Mouse (Mus musculus): Measurements from ENCODE around the gene Vwc2l. TPM values are rescaled to one million over a fixed set of nuclear protein-coding genes. Genes with fewer than 3 reads are reported as not detected.

Gene Vwc2l
- polyA plus RNA-seq, 1 experiment = not detected

GRCm38 (mm10) chr1:70803401-70803800 lies 77.9 kb downstream of the Vwc2l start:
- 70% methylated on average over 3 of the region's 3 CpGs for WGBS
- TF ChIP-seq CTCF (IDR thresholded peaks at IDR 0.05; ENCODE audit: control insufficient read depth, insufficient read depth, low read length) (no peak), POLR2A (IDR thresholded peaks at IDR 0.05; ENCODE audit: borderline replicate concordance, control insufficient read depth, low read depth, low read length) (no peak)
- H3K4me1 ChIP-seq (ENCODE audit: control insufficient read depth, insufficient read depth, low read length) = no peaks in the 10 kb centered on the region
- H3K4me3 ChIP-seq (replicated peaks; ENCODE audit: control insufficient read depth, low read depth, low read length) = no peak overlapping the region
- H3K27ac ChIP-seq (ENCODE audit: control insufficient read depth, insufficient read depth, low read depth, low read length, poor library complexity) = no peak overlapping the region

GRCm38 (mm10) chr1:70823111-70823510 lies 97.6 kb downstream of the Vwc2l start:
- TF ChIP-seq CTCF (IDR thresholded peaks at IDR 0.05; ENCODE audit: control insufficient read depth, insufficient read depth, low read length) (no peak), POLR2A (IDR thresholded peaks at IDR 0.05; ENCODE audit: borderline replicate concordance, control insufficient read depth, low read depth, low read length) (no peak)
- H3K4me3 ChIP-seq (replicated peaks; ENCODE audit: control insufficient read depth, low read depth, low read length) = no peak overlapping the region
- WGBS = 56% methylated on average over 2 of the region's 2 CpGs
- H3K27ac ChIP-seq (ENCODE audit: control insufficient read depth, insufficient read depth, low read depth, low read length, poor library complexity) = no peak overlapping the region
- no peaks in the 10 kb centered on the region for H3K4me1 ChIP-seq (ENCODE audit: control insufficient read depth, insufficient read depth, low read length)

GRCm38 (mm10) chr1:70833262-70833661 lies 107.7 kb downstream of the Vwc2l start:
- no peak overlapping the region for H3K4me3 ChIP-seq (replicated peaks; ENCODE audit: control insufficient read depth, low read depth, low read length)
- H3K27ac ChIP-seq (ENCODE audit: control insufficient read depth, insufficient read depth, low read depth, low read length, poor library complexity) = no peak overlapping the region
- TF ChIP-seq POLR2A (IDR thresholded peaks at IDR 0.05; ENCODE audit: borderline replicate concordance, control insufficient read depth, low read depth, low read length) (no peak), CTCF (IDR thresholded peaks at IDR 0.05; ENCODE audit: control insufficient read depth, insufficient read depth, low read length) (no peak)
- no peaks in the 10 kb centered on the region for H3K4me1 ChIP-seq (ENCODE audit: control insufficient read depth, insufficient read depth, low read length)
- 71% methylated on average over 3 of the region's 3 CpGs for WGBS

GRCm38 (mm10) chr1:70842222-70842621 lies 116.7 kb downstream of the Vwc2l start:
- WGBS = 78% methylated on average over 7 of the region's 7 CpGs
- no peak for TF ChIP-seq CTCF (IDR thresholded peaks at IDR 0.05; ENCODE audit: control insufficient read depth, insufficient read depth, low read length)
- Histone ChIP-seq H3K4me3 (replicated peaks; ENCODE audit: control insufficient read depth, low read depth, low read length) (no peak overlapping the region), H3K4me1 (ENCODE audit: control insufficient read depth, insufficient read depth, low read length) (no peaks in the 10 kb centered on the region), H3K27ac (ENCODE audit: control insufficient read depth, insufficient read depth, low read depth, low read length, poor library complexity) (no peak overlapping the region)

GRCm38 (mm10) chr1:70845276-70845675 lies 119.8 kb downstream of the Vwc2l start:
- no peak for TF ChIP-seq POLR2A (IDR thresholded peaks at IDR 0.05; ENCODE audit: borderline replicate concordance, control insufficient read depth, low read depth, low read length)
- no peak for TF ChIP-seq CTCF (IDR thresholded peaks at IDR 0.05; ENCODE audit: control insufficient read depth, insufficient read depth, low read length)
- Histone ChIP-seq H3K4me3 (replicated peaks; ENCODE audit: control insufficient read depth, low read depth, low read length) (no peak overlapping the region), H3K4me1 (ENCODE audit: control insufficient read depth, insufficient read depth, low read length) (no peaks in the 10 kb centered on the region), H3K27ac (ENCODE audit: control insufficient read depth, insufficient read depth, low read depth, low read length, poor library complexity) (no peak overlapping the region)

- Histone ChIP-seq H3K4me3 (replicated peaks; ENCODE audit: control insufficient read depth, low read depth, low read length) (no peak overlapping the region), H3K4me1 (ENCODE audit: control insufficient read depth, insufficient read depth, low read length) (no peaks in the 10 kb centered on the region), H3K27ac (ENCODE audit: control insufficient read depth, insufficient read depth, low read depth, low read length, poor library complexity) (no peak overlapping the region)
- 79% methylated on average over 12 of the region's 12 CpGs for WGBS
- TF ChIP-seq CTCF (IDR thresholded peaks at IDR 0.05; ENCODE audit: control insufficient read depth, insufficient read depth, low read length) = no peak
- no peak for TF ChIP-seq POLR2A (IDR thresholded peaks at IDR 0.05; ENCODE audit: borderline replicate concordance, control insufficient read depth, low read depth, low read length)
Measured at GRCm38 (mm10) chr1:70851633-70852390, 126.3 kb downstream of the Vwc2l start.

GRCm38 (mm10) chr1:70853446-70853845 lies 127.9 kb downstream of the Vwc2l start:
- no peak for TF ChIP-seq CTCF (IDR thresholded peaks at IDR 0.05; ENCODE audit: control insufficient read depth, insufficient read depth, low read length)
- no peak for TF ChIP-seq POLR2A (IDR thresholded peaks at IDR 0.05; ENCODE audit: borderline replicate concordance, control insufficient read depth, low read depth, low read length)
- H3K4me3 ChIP-seq (replicated peaks; ENCODE audit: control insufficient read depth, low read depth, low read length) = no peak overlapping the region
- H3K4me1 ChIP-seq (ENCODE audit: control insufficient read depth, insufficient read depth, low read length) = no peaks in the 10 kb centered on the region
- WGBS = 88% methylated on average over 11 of the region's 11 CpGs
- H3K27ac ChIP-seq (ENCODE audit: control insufficient read depth, insufficient read depth, low read depth, low read length, poor library complexity) = no peak overlapping the region

- no peak overlapping the region for H3K27ac ChIP-seq (ENCODE audit: control insufficient read depth, insufficient read depth, low read depth, low read length, poor library complexity)
- no peaks in the 10 kb centered on the region for H3K4me1 ChIP-seq (ENCODE audit: control insufficient read depth, insufficient read depth, low read length)
- TF ChIP-seq CTCF (IDR thresholded peaks at IDR 0.05; ENCODE audit: control insufficient read depth, insufficient read depth, low read length) = no peak
- no peak for TF ChIP-seq POLR2A (IDR thresholded peaks at IDR 0.05; ENCODE audit: borderline replicate concordance, control insufficient read depth, low read depth, low read length)
- no peak overlapping the region for H3K4me3 ChIP-seq (replicated peaks; ENCODE audit: control insufficient read depth, low read depth, low read length)
- 48% methylated on average over 5 of the region's 5 CpGs for WGBS
Measured at GRCm38 (mm10) chr1:70855912-70856311, 130.4 kb downstream of the Vwc2l start.

GRCm38 (mm10) chr1:70861672-70862071 lies 136.2 kb downstream of the Vwc2l start:
- H3K4me3 ChIP-seq (replicated peaks; ENCODE audit: control insufficient read depth, low read depth, low read length) = no peak overlapping the region
- H3K4me1 ChIP-seq (ENCODE audit: control insufficient read depth, insufficient read depth, low read length) = no peaks in the 10 kb centered on the region
- 34% methylated on average over 2 of the region's 2 CpGs for WGBS
- no peak overlapping the region for H3K27ac ChIP-seq (ENCODE audit: control insufficient read depth, insufficient read depth, low read depth, low read length, poor library complexity)
- no peak for TF ChIP-seq CTCF (IDR thresholded peaks at IDR 0.05; ENCODE audit: control insufficient read depth, insufficient read depth, low read length)
- TF ChIP-seq POLR2A (IDR thresholded peaks at IDR 0.05; ENCODE audit: borderline replicate concordance, control insufficient read depth, low read depth, low read length) = no peak

Measured in bone marrow, adult 2 months (tissue).